Comparison of ENCODE assay signal across 8 mouse cellular contexts in the genomic region with DNA sequence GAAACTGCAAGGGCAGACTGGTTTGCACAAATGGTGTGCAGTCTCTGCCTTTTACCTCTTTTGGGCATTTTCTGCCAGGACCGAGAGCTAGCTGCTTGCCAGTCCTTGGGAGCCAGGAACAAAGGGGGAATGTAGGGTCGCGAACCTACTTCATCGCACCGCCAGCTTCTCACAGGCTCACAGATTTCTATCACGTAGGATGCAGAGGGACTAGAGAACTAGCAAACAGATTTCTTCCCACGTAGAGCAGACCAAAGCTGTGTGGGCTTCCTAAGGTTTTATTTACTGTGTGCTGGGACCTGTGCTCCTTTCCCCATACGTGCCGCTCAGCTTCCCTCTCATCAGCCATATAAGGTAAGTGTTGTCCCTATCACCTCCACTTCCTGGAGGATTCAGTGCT. TPM values are rescaled to one million over a fixed set of nuclear protein-coding genes. Genes with fewer than 3 reads are reported as not detected.
DNase-seq lines count a peak whose midpoint lies in the region; ATAC-seq and TF ChIP-seq lines count a peak whose summit lies in the region.

No protein-coding gene starts in this region.

- intact Hi-C loops in heart, postnatal 10 days (cut with DNase I), result loop anchor here (2.0 to 5.0 kb wide), 2 partner anchors 18 to 57 kb away; no protein-coding TSS in a partner anchor

- ATAC-seq in heart, embryonic 11.5 days (replicated peaks; ENCODE audit: insufficient number of reproducible peaks, low FRiP score, low TSS enrichment), result no peak
- peak; percentile 44 for ATAC-seq in hindbrain, embryonic 11.5 days (ENCODE audit: low FRiP score)

- H3K27me3 ChIP-seq in heart, embryonic 11.5 days (ENCODE audit: control insufficient read depth, insufficient read depth, low read length), result no peaks in the 10 kb centered on the region
- H3K27me3 ChIP-seq in ES-Bruce4 (ENCODE audit: control insufficient read depth, insufficient read depth, low read length, poor library complexity, severe bottlenecking), result no peaks in the 10 kb centered on the region; the same call in 1 of the 2 replicates
- no peaks in the 10 kb centered on the region for H3K27me3 ChIP-seq in hindbrain, embryonic 11.5 days (ENCODE audit: control insufficient read depth, insufficient read depth, low read length)
- H3K27me3 ChIP-seq in midbrain, embryonic 10.5 days (ENCODE audit: low read depth, poor library complexity, severe bottlenecking), result peaks cover 16% of the 10 kb centered on the region

- no peaks in the 10 kb centered on the region for H3K36me3 ChIP-seq in heart, embryonic 11.5 days (ENCODE audit: control insufficient read depth, insufficient read depth, low read length)
- no peaks in the 10 kb centered on the region for H3K36me3 ChIP-seq in ES-Bruce4 (ENCODE audit: control insufficient read depth, insufficient read depth, low read length, poor library complexity, severe bottlenecking)
- no peaks in the 10 kb centered on the region for H3K36me3 ChIP-seq in hindbrain, embryonic 11.5 days (ENCODE audit: control insufficient read depth, insufficient read depth, low read length)
- no peaks in the 10 kb centered on the region for H3K36me3 ChIP-seq in midbrain, embryonic 10.5 days

- DNase-seq in heart, postnatal 10 days, result no peak
- DNase-seq in hindbrain, embryonic 11.5 days (ENCODE audit: low spot score), result no peak
- DNase-seq in midbrain, embryonic 10.5 days (ENCODE audit: low spot score), result no peak
- DNase-seq in c-Kit-positive CD71-positive TER-119-positive erythroid progenitor cells, embryonic 14.5 days (ENCODE audit: low spot score), result no peak
- no peak for DNase-seq in cerebellum, adult 9-11 months
- DNase-seq in right cerebral cortex, postnatal 14 days, result no peak

- H3K9ac ChIP-seq in heart, embryonic 11.5 days (ENCODE audit: low read depth, low read length), result peak overlapping the region; percentile 65
- H3K9ac ChIP-seq in ES-Bruce4 (ENCODE audit: low read depth, poor library complexity, severe bottlenecking), result no peak overlapping the region
- peak overlapping the region; percentile 54 for H3K9ac ChIP-seq in hindbrain, embryonic 11.5 days (ENCODE audit: low read depth, low read length)

- no peak for TF ChIP-seq EP300 in ES-Bruce4 (IDR thresholded peaks at IDR 0.05; ENCODE audit: insufficient read depth, low read depth, low read length)

- TF ChIP-seq POLR2A in ES-Bruce4 (IDR thresholded peaks at IDR 0.05; ENCODE audit: insufficient read depth, low read length), result no peak

- H3K4me1 ChIP-seq in heart, embryonic 11.5 days (ENCODE audit: control insufficient read depth, insufficient read depth, low read length), result peaks cover 2% of the 10 kb centered on the region; the same call in 1 of the 2 replicates
- H3K4me1 ChIP-seq in ES-Bruce4 (ENCODE audit: control insufficient read depth, insufficient read depth, low read length), result no peaks in the 10 kb centered on the region
- H3K4me1 ChIP-seq in hindbrain, embryonic 11.5 days (replicated peaks; ENCODE audit: control insufficient read depth, insufficient read depth, low read length), result no peaks in the 10 kb centered on the region
- peaks cover 22% of the 10 kb centered on the region for H3K4me1 ChIP-seq in midbrain, embryonic 10.5 days

- TF ChIP-seq CTCF in ES-Bruce4 (IDR thresholded peaks at IDR 0.05; ENCODE audit: low read depth, low read length), result no peak

- 9% methylated on average over 9 of the region's 9 CpGs for WGBS in heart, embryonic 11.5 days (ENCODE audit: insufficient replicate concordance)
- 11% methylated on average over 9 of the region's 9 CpGs for WGBS in hindbrain, embryonic 11.5 days
- 13% methylated on average over 9 of the region's 9 CpGs for WGBS in midbrain, embryonic 10.5 days

- H3K9me3 ChIP-seq in heart, embryonic 11.5 days (replicated peaks; ENCODE audit: control insufficient read depth, low read length), result no peaks in the 10 kb centered on the region
- no peaks in the 10 kb centered on the region for H3K9me3 ChIP-seq in ES-Bruce4 (replicated peaks; ENCODE audit: control insufficient read depth, insufficient read depth, low read length, poor library complexity, severe bottlenecking)
- no peaks in the 10 kb centered on the region for H3K9me3 ChIP-seq in hindbrain, embryonic 11.5 days (ENCODE audit: control insufficient read depth, low read length)
- H3K9me3 ChIP-seq in midbrain, embryonic 10.5 days (replicated peaks), result no peaks in the 10 kb centered on the region

- peak overlapping the region; percentile 84 for H3K4me2 ChIP-seq in heart, embryonic 11.5 days
- peak overlapping the region; percentile 55 for H3K4me2 ChIP-seq in hindbrain, embryonic 11.5 days (replicated peaks; ENCODE audit: low read depth, low read length)

- peak overlapping the region; percentile 40 for H3K4me3 ChIP-seq in heart, embryonic 11.5 days (ENCODE audit: low read depth, low read length)
- H3K4me3 ChIP-seq in ES-Bruce4 (ENCODE audit: low read depth, low read length), result 0 out of 2 replicates have a peak overlapping the region, but pooled peaks have one; percentile 1
- peak overlapping the region; percentile 30 for H3K4me3 ChIP-seq in hindbrain, embryonic 11.5 days (ENCODE audit: low read depth, low read length)
- H3K4me3 ChIP-seq in midbrain, embryonic 10.5 days, result peak overlapping the region; percentile 52

- peak overlapping the region; percentile 62 for H3K27ac ChIP-seq in heart, embryonic 11.5 days (ENCODE audit: low read depth, low read length)
- H3K27ac ChIP-seq in ES-Bruce4 (ENCODE audit: insufficient read depth, low read length), result no peak overlapping the region
- peak overlapping the region; percentile 58 for H3K27ac ChIP-seq in hindbrain, embryonic 11.5 days (ENCODE audit: low read depth, low read length)
- H3K27ac ChIP-seq in midbrain, embryonic 10.5 days (replicated peaks), result peak overlapping the region; percentile 81

RNA-seq across cellular contexts. Expression of gene Entpd1, which starts 48.3 kb away (rescaled TPM):
- 13.1 and 15.9 TPM in 2 replicates for polyA plus RNA-seq in heart, embryonic 11.5 days (2014; fragmentation: Nextera tagmentation; extraction: Ambion mirVana)
- 10 to 100 TPM; 33.4 to 42.2 TPM for total RNA-seq in heart, postnatal 10 days (2021)
- polyA plus RNA-seq in ES-Bruce4 (2011; ENCODE audit: insufficient read depth, insufficient read length, low read depth, missing spikeins), result 2.1 TPM in 1 of 2 replicates, not detected in the other
- polyA plus RNA-seq in hindbrain, embryonic 11.5 days (2014; fragmentation: Nextera tagmentation; extraction: Ambion mirVana), result 8.5 and 9.4 TPM in 2 replicates
- polyA plus RNA-seq in midbrain, embryonic 10.5 days (2016; fragmentation: Nextera tagmentation; extraction: Ambion mirVana), result 4.0 and 6.2 TPM in 2 replicates

RNA-seq across cellular contexts. Expression of gene Tctn3, which starts 48.5 kb away (rescaled TPM):
- 7.6 and 10.3 TPM in 2 replicates for polyA plus RNA-seq in heart, embryonic 11.5 days (2014; fragmentation: Nextera tagmentation; extraction: Ambion mirVana)
- 1 to 10 TPM; 8.9 to 9.3 TPM for total RNA-seq in heart, postnatal 10 days (2021)
- polyA plus RNA-seq in ES-Bruce4 (2011; ENCODE audit: insufficient read depth, insufficient read length, low read depth, missing spikeins), result 8.6 and 8.7 TPM in 2 replicates
- polyA plus RNA-seq in hindbrain, embryonic 11.5 days (2014; fragmentation: Nextera tagmentation; extraction: Ambion mirVana), result 12.0 and 13.2 TPM in 2 replicates
- polyA plus RNA-seq in midbrain, embryonic 10.5 days (2016; fragmentation: Nextera tagmentation; extraction: Ambion mirVana), result 11.9 and 12.4 TPM in 2 replicates

Comparison
In these comparisons a context has a peak if more than half of its experiments do, and no peak if none do; other contexts are left out.
1. H3K4me3 ChIP-seq: peak in every context shown above with its lines; median percentile 52 in midbrain, embryonic 10.5 days; 40 in heart, embryonic 11.5 days; 30 in hindbrain, embryonic 11.5 days; 1 in ES-Bruce4.